Mouse (Mus musculus): ENCODE measurements at regions not wholly inside any gene's neighbourhood (a gene's known extent, or its start where the extent isn't known, plus 50 kb on each side); places are given as distances from the start of the nearest gene placed in this dataset.

DNA sequence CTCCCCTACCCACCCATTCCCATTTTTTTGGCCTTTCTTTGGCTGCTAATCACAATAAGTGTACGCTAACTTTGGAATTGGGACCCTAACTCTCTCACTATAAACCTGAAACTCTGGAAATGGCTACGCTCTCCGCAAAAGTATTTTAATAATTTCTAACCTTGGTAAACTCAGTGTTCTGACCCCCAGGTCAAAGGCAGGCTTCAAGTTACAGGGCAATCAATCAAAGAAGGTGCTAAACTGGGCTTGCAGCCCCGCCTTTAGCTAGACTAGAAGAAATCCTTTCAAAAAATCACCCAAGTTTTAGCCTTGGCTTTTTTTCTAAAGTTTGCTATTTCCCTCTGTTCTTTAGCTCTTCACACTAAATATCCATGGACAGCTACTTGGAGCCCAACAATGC, 72.4 kb upstream of the Spag17 start:
- no peaks in the 10 kb centered on the region for H3K36me3 ChIP-seq (ENCODE audit: control insufficient read depth, insufficient read depth, low read length)
- no peaks in the 10 kb centered on the region for H3K27me3 ChIP-seq (replicated peaks; ENCODE audit: control insufficient read depth, insufficient read depth, low read length)
- H3K4me2 ChIP-seq (ENCODE audit: low read length) = no peak overlapping the region
- no peak for DNase-seq (ENCODE audit: low spot score)
- WGBS = 89% methylated on average over 4 of the region's 4 CpGs
- H3K9ac ChIP-seq (ENCODE audit: low read length) = no peak overlapping the region
- no peaks in the 10 kb centered on the region for H3K9me3 ChIP-seq (replicated peaks; ENCODE audit: control insufficient read depth, low read length)
- no peaks in the 10 kb centered on the region for H3K4me1 ChIP-seq (ENCODE audit: control insufficient read depth, insufficient read depth, low read length)
- H3K4me3 ChIP-seq (ENCODE audit: low read depth, low read length) = no peak overlapping the region
- ATAC-seq = no peak
- H3K27ac ChIP-seq (ENCODE audit: low read depth, low read length) = no peak overlapping the region

DNA sequence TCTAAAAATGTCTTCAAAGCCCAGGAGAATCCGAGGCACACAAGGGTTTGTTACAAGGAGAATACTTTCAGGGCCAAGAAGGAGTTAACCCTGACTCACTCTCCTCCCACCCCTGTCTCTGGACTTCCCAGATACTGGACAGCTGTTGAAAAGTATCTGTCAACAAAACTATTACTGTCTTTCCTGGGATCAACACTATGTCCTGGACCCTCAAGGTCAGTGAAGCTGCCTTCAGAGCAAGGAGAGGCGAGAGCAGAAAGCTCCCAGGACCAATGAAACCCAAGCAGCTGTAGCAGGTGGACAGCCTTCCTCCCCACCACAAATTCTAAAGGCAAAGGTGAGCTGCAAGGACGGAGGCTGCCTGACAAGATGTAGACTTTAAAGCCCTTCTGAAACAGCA, 70.1 kb upstream of the Spag17 start:
- no peak overlapping the region for H3K9ac ChIP-seq (ENCODE audit: low read length)
- no peak overlapping the region for H3K4me2 ChIP-seq (ENCODE audit: low read length)
- no peaks in the 10 kb centered on the region for H3K4me1 ChIP-seq (ENCODE audit: control insufficient read depth, insufficient read depth, low read length)
- H3K36me3 ChIP-seq (ENCODE audit: control insufficient read depth, insufficient read depth, low read length) = no peaks in the 10 kb centered on the region
- H3K4me3 ChIP-seq (ENCODE audit: low read depth, low read length) = no peak overlapping the region
- no peaks in the 10 kb centered on the region for H3K9me3 ChIP-seq (replicated peaks; ENCODE audit: control insufficient read depth, low read length)
- no peak for DNase-seq (ENCODE audit: low spot score)
- WGBS = 64% methylated on average over 3 of the region's 3 CpGs
- H3K27ac ChIP-seq (ENCODE audit: low read depth, low read length) = no peak overlapping the region
- ATAC-seq = no peak
- no peaks in the 10 kb centered on the region for H3K27me3 ChIP-seq (replicated peaks; ENCODE audit: control insufficient read depth, insufficient read depth, low read length)

DNA sequence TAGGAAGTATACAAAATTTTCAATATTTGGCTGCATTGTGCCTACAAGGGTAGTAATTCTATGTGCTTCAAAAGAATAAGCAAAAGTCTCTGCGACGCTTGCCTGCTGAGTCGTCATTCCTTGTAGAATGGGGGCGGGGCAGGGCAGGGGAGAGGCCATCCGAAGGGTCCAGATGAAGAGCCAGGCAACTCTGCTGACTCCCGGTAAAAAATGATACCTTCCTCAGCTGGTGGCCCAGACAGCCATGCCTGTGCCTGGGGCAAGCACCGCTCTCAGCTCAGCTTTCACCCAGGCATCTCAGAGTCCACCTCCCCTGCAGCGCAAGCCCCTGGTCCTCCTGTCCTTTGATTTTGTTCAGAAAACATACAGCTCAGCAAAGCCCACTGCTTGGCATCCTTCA, 67.2 kb upstream of the Spag17 start:
- H3K9ac ChIP-seq (ENCODE audit: low read length) = no peak overlapping the region
- no peak for DNase-seq (ENCODE audit: low spot score)
- no peak overlapping the region for H3K4me2 ChIP-seq (ENCODE audit: low read length)
- ATAC-seq = no peak
- H3K36me3 ChIP-seq (ENCODE audit: control insufficient read depth, insufficient read depth, low read length) = no peaks in the 10 kb centered on the region
- no peak overlapping the region for H3K4me3 ChIP-seq (ENCODE audit: low read depth, low read length)
- no peaks in the 10 kb centered on the region for H3K9me3 ChIP-seq (replicated peaks; ENCODE audit: control insufficient read depth, low read length)
- H3K27ac ChIP-seq (ENCODE audit: low read depth, low read length) = no peak overlapping the region
- no peaks in the 10 kb centered on the region for H3K4me1 ChIP-seq (ENCODE audit: control insufficient read depth, insufficient read depth, low read length)
- 68% methylated on average over 8 of the region's 8 CpGs for WGBS
- H3K27me3 ChIP-seq (replicated peaks; ENCODE audit: control insufficient read depth, insufficient read depth, low read length) = no peaks in the 10 kb centered on the region

DNA sequence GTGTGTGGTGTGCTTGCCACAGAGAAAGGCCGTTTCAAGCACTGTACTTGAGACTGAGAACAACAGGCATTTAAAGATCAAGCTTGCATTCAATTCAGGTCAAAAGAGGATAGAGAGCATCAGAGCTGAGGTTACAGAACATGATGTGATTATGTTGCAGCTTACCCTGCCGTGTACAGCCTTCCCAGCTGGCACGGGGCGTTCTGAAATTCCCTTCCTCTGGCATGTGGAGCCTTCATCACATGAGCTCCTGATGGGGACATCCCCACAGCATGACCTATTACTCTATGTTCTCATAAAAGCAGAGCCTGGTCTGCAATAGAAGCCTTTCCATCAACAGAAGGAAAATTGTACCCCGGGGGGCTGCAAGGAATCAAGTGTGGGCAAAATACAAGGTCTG, 62.5 kb upstream of the Spag17 start:
- Histone ChIP-seq H3K36me3 (ENCODE audit: control insufficient read depth, insufficient read depth, low read length) (no peaks in the 10 kb centered on the region), H3K9me3 (replicated peaks; ENCODE audit: control insufficient read depth, low read length) (no peaks in the 10 kb centered on the region), H3K4me1 (ENCODE audit: control insufficient read depth, insufficient read depth, low read length) (no peaks in the 10 kb centered on the region), H3K4me2 (ENCODE audit: low read length) (no peak overlapping the region), H3K4me3 (ENCODE audit: low read depth, low read length) (no peak overlapping the region), H3K27ac (ENCODE audit: low read depth, low read length) (no peak overlapping the region), H3K9ac (ENCODE audit: low read length) (no peak overlapping the region), H3K27me3 (replicated peaks; ENCODE audit: control insufficient read depth, insufficient read depth, low read length) (no peaks in the 10 kb centered on the region)
- ATAC-seq (no peak), DNase-seq (ENCODE audit: low spot score) (no peak)
- 89% methylated on average over 5 of the region's 5 CpGs for WGBS

DNA sequence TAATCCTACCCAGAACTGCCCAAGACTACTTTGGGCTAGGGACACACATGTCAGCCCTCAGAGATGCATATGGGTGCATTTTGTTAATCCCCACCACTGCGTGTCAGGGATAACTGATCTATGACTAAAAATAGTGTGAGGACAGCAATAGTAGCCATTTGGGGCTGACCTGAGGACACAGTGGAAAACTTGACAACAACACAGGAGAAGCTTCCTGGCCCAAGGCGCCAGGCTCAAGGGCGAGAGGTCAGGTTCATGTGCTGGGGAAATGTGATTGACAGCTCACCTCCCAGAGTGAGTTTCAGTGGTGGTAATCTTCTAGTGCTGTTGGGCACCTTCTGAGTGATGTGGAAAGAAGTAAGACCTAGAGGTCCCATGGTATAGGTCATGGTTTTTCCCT, 62.0 kb upstream of the Spag17 start:
- no peak for DNase-seq (ENCODE audit: low spot score)
- Histone ChIP-seq H3K4me2 (ENCODE audit: low read length) (no peak overlapping the region), H3K9me3 (replicated peaks; ENCODE audit: control insufficient read depth, low read length) (no peaks in the 10 kb centered on the region), H3K4me1 (ENCODE audit: control insufficient read depth, insufficient read depth, low read length) (no peaks in the 10 kb centered on the region), H3K27me3 (replicated peaks; ENCODE audit: control insufficient read depth, insufficient read depth, low read length) (no peaks in the 10 kb centered on the region), H3K27ac (ENCODE audit: low read depth, low read length) (no peak overlapping the region), H3K36me3 (ENCODE audit: control insufficient read depth, insufficient read depth, low read length) (no peaks in the 10 kb centered on the region), H3K4me3 (ENCODE audit: low read depth, low read length) (no peak overlapping the region), H3K9ac (ENCODE audit: low read length) (no peak overlapping the region)
- WGBS = 91% methylated on average over 3 of the region's 3 CpGs
- no peak for ATAC-seq

Data from forebrain, embryonic 14.5 days (tissue).